Mouse (Mus musculus): ENCODE data around the gene Ripply2.
A peak's percentile ranks its signal among the peaks of the same experiment; 100 is the strongest.

The Ripply2 gene

GRCm38 (mm10) chr9:87025764-87026163 lies 10.4 kb downstream of the Ripply2 start:
- DNase-seq (ENCODE audit: low spot score in 2 of 2) = no peak

GRCm38 (mm10) chr9:87027423-87028084 lies 12.2 kb downstream of the Ripply2 start:
- peak in 1 of 2 experiments; percentile 65 for DNase-seq (ENCODE audit: low spot score in 2 of 2)

DNA sequence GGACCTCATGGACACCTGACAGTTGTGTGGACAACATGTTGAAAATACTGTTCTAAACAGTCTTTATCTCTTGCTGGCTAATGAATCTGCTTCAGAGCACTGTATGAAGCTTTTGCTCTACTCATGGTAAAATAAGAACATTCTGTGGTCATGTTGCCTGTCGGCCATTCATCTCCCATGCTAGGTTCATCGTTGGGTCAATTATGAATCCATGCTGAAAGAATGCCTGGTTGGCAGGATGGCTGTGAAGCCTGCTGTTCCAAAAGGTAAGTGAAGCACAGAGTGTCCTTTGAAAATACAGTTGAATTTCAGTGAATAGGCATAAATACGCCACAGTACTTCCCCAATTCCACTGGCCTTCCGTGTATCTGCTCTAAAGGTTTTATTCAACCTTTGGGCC lies 16.9 kb downstream of the Ripply2 start:
- no peak for DNase-seq (ENCODE audit: low spot score in 2 of 2)

- no peak for DNase-seq (ENCODE audit: low spot score in 2 of 2)
Measured at GRCm38 (mm10) chr9:87034831-87035580, 19.7 kb downstream of the Ripply2 start.

DNA sequence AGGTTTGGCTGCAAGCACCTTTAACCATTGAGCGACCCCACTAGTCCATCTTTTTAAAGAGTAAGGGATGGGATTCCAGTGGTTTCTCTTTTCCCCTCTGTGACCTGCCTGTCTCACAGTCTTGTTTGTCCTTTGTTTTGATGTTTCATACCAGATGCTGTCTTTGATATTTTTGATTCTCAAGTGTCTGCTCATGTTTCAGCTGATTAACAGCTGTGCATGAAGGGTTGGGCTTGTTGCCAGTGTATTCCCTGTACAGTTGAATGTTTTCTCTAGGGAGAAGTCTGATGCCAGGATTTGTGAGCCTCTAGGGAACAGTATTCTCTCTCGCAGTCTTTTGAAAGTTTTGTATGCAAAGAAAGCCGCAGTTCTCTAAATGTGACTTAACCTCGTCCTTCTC lies 34.1 kb downstream of the Ripply2 start:
- DNase-seq (ENCODE audit: low spot score in 2 of 2) = no peak

GRCm38 (mm10) chr9:87055547-87056235 lies 40.4 kb downstream of the Ripply2 start:
- no peak for DNase-seq (ENCODE audit: low spot score in 2 of 2)

DNA sequence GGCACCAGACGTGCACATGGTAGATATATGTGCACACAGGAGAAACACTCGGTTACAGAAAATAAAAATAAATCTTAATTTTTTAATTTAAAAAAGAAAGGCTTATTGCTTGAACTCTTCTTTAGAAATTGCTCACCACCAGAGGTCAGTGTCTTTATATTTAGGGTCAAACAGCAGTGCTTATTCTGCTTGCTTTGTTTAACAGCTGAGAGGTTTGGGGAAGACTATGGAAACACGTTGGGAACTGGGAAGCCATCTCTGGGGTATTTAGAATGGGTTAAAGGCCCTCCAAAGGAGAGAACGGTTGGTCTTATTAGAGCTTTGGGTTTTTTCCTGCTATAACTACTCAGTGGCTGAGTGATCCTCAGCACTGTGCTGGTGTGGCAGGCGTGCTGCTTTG lies 47.0 kb downstream of the Ripply2 start:
- DNase-seq (ENCODE audit: low spot score in 2 of 2) = no peak

- DNase-seq (ENCODE audit: low spot score in 2 of 2) = no peak
Measured at GRCm38 (mm10) chr9:87068160-87068559, 52.8 kb downstream of the Ripply2 start.
